Mouse (Mus musculus): ENCODE data around the gene Gla. TPM values are rescaled to one million over a fixed set of nuclear protein-coding genes. Genes with fewer than 3 reads are reported as not detected.

Gene Gla
- 0.50 and 4.1 TPM in 2 replicates for total RNA-seq (2014; rRNA removed; ENCODE audit: low replicate concordance)
- 1.5 and 1.8 TPM in 2 replicates for polyA plus RNA-seq (2015; fragmentation: Nextera tagmentation; extraction: Ambion mirVana)

DNA sequence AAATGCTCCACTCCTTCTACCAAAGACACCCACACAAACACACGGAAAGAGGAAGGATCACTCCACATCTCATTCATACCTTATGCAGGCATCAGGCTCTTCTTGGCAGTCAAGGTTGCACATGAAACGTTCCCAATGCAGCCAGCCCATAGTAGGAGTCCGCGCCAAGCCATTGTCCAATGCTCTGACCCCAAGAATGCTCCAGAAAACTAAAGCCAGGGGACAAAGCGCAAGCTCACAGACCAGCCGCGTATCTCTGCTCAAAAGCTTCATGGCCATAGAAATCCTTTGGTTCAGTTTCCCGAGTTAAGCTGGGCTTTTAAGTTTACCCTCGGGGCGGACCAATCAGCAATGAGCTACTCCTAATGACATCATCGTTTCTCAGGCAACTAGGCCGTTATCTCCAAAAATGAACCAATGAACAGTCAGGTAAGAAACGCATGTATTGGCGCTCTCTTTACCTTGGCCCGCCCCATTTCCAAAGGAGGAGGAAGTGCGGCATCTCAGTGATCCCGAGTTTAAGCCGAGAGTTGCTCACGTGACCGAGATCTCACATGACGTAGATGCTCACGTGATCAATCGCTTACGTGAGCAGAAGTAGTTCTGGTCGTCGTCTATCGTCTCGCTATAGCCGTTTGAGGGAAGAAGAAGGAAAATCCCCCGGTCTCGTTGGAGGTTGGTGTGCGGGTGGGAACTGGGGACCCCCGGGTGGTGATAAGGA is at the start of gene Gla, which contains the start of gene Hnrnph2:
TSS of gene Gla (minus strand) at position 467 of the 721 bp plus-strand sequence.
TSS of gene Hnrnph2 (plus strand) at position 521 of the 721 bp plus-strand sequence.
- ATAC-seq (ENCODE audit: insufficient read depth, low read depth): peak; percentile 97
- H3K27me3 ChIP-seq (ENCODE audit: control insufficient read depth, insufficient read depth, low read length): no peaks in the 10 kb centered on the region
- WGBS: 11% methylated on average over 33 of the region's 33 CpGs

DNA sequence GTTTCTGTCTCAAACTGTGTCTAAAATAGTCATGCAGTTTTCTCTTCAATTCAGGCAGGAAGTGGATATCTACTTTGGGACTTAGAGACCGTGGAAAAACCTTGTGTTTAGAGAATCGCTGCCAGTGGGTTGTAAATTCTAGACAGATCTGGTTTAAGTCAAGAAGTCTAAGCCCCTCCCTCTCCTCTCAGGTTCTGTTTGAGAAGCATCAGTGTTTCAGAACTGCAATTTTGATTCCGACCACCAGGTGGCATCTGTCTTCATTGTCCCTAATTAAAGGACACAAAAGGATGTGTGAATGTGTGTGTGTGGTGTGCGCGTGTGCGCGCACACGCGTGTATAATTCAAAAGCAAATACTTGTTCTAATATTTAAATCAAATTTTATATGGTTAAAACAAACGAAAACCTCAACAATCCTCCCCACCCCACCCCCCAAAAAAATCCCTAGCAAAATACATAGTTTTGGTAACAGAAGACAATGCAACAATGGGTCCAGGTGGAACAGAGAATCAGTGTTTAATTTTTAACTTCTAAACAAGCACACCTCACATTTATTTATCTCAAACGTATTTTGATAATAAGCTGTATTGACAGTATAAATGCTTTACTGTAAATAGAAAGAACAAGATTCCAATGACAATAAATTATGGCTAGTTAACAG is 47.2 kb upstream of the Gla start:
- H3K9me3 ChIP-seq (replicated peaks; ENCODE audit: control insufficient read depth, low read length): no peaks in the 10 kb centered on the region
- ATAC-seq (ENCODE audit: insufficient read depth, low read depth): peak; percentile 30; the same call in 1 of the 2 replicates
- H3K36me3 ChIP-seq (replicated peaks; ENCODE audit: control insufficient read depth, insufficient read depth, low read length): no peaks in the 10 kb centered on the region
- H3K4me2 ChIP-seq (ENCODE audit: low read depth, low read length): no peak overlapping the region
- TF ChIP-seq CTCF (IDR thresholded peaks at IDR 0.05; ENCODE audit: low read depth) (peak; percentile 67), EP300 (IDR thresholded peaks at IDR 0.05; ENCODE audit: low read depth) (no peak)
- no peak overlapping the region for H3K4me3 ChIP-seq (ENCODE audit: low read depth, low read length)
- H3K9ac ChIP-seq (replicated peaks; ENCODE audit: low read depth, low read length): no peak overlapping the region
- DNase-seq (ENCODE audit: low spot score): peak; percentile 78
- no peaks in the 10 kb centered on the region for H3K4me1 ChIP-seq (ENCODE audit: control insufficient read depth, insufficient read depth)
- WGBS: 21% methylated on average over 11 of the region's 11 CpGs
- H3K27ac ChIP-seq (ENCODE audit: low read depth): no peak overlapping the region
- H3K27me3 ChIP-seq (ENCODE audit: control insufficient read depth, insufficient read depth, low read length): no peaks in the 10 kb centered on the region

More for the DNA sequence above, at the start of gene Gla, which contains the start of gene Hnrnph2:
- H3K36me3 ChIP-seq (replicated peaks; ENCODE audit: control insufficient read depth, insufficient read depth, low read length): no peaks in the 10 kb centered on the region
- peak; percentile 95 for DNase-seq (ENCODE audit: low spot score)
- H3K9ac ChIP-seq (replicated peaks; ENCODE audit: low read depth, low read length): peak within 1 kb of the TSS; percentile 60
- H3K4me3 ChIP-seq (ENCODE audit: low read depth, low read length): peak within 1 kb of the TSS; percentile 51
- H3K4me2 ChIP-seq (ENCODE audit: low read depth, low read length): peak within 1 kb of the TSS; percentile 63
- H3K27ac ChIP-seq (ENCODE audit: low read depth): peak within 1 kb of the TSS; percentile 91
- no peaks in the 10 kb centered on the region for H3K9me3 ChIP-seq (replicated peaks; ENCODE audit: control insufficient read depth, low read length)
- H3K4me1 ChIP-seq (ENCODE audit: control insufficient read depth, insufficient read depth): no peaks in the 10 kb centered on the region
- TF ChIP-seq CTCF (IDR thresholded peaks at IDR 0.05; ENCODE audit: low read depth): no peak
- TF ChIP-seq EP300 (IDR thresholded peaks at IDR 0.05; ENCODE audit: low read depth): no peak

DNA sequence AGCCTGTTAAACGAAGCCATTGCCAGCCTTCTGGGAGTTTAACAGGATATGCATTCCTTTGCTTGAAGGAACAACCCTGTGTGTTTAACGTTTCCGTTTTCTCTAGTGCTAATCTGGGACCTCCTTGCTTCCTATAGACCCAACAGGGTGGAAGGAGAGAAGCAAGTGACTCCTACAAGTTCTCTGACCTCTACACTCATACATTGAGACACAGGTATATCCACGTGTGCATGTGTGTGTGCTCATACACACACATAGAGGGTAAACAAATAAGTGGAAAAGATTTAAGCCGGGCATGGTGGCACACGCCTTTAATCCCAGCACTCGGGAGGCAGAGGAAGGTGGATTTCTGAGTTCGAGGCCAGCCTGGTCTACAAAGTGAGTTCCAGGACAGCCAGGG is 46.5 kb upstream of the Gla start:
- H3K4me1 ChIP-seq (ENCODE audit: control insufficient read depth, insufficient read depth): no peaks in the 10 kb centered on the region
- no peak overlapping the region for H3K9ac ChIP-seq (replicated peaks; ENCODE audit: low read depth, low read length)
- DNase-seq (ENCODE audit: low spot score) (no peak), ATAC-seq (ENCODE audit: insufficient read depth, low read depth) (no peak)
- H3K9me3 ChIP-seq (replicated peaks; ENCODE audit: control insufficient read depth, low read length): no peaks in the 10 kb centered on the region
- WGBS: 58% methylated on average over 8 of the region's 8 CpGs
- H3K36me3 ChIP-seq (replicated peaks; ENCODE audit: control insufficient read depth, insufficient read depth, low read length): no peaks in the 10 kb centered on the region
- TF ChIP-seq EP300 (IDR thresholded peaks at IDR 0.05; ENCODE audit: low read depth) (no peak), CTCF (IDR thresholded peaks at IDR 0.05; ENCODE audit: low read depth) (no peak)
- peak overlapping the region; percentile 3; the same call in 1 of the 2 replicates for H3K27ac ChIP-seq (ENCODE audit: low read depth)
- no peak overlapping the region for H3K4me3 ChIP-seq (ENCODE audit: low read depth, low read length)
- no peak overlapping the region for H3K4me2 ChIP-seq (ENCODE audit: low read depth, low read length)
- H3K27me3 ChIP-seq (ENCODE audit: control insufficient read depth, insufficient read depth, low read length): no peaks in the 10 kb centered on the region

DNA sequence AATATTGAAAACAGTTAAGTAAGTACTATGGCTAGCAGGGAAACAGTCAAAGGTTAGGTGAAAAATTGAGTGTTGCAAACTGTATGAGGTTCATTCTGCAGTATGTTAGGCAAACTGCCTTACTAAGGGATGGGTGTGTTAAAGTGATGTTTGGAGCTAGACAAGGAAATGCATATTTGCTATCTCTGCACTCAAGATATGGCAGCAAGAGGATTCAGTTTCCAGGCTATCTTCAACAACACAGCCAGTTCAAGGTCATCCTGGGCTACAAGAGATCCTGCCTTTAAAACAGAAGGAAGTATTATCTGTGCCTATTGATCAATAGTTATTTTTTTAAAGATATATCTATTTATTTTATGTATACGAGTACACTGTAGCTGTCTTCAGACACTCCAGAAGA is 45.4 kb upstream of the Gla start:
- ATAC-seq (ENCODE audit: insufficient read depth, low read depth) (no peak), DNase-seq (ENCODE audit: low spot score) (no peak)
- Histone ChIP-seq H3K4me3 (ENCODE audit: low read depth, low read length) (no peak overlapping the region), H3K4me1 (ENCODE audit: control insufficient read depth, insufficient read depth) (no peaks in the 10 kb centered on the region), H3K36me3 (replicated peaks; ENCODE audit: control insufficient read depth, insufficient read depth, low read length) (no peaks in the 10 kb centered on the region), H3K4me2 (ENCODE audit: low read depth, low read length) (no peak overlapping the region), H3K9me3 (replicated peaks; ENCODE audit: control insufficient read depth, low read length) (no peaks in the 10 kb centered on the region), H3K27me3 (ENCODE audit: control insufficient read depth, insufficient read depth, low read length) (no peaks in the 10 kb centered on the region), H3K9ac (replicated peaks; ENCODE audit: low read depth, low read length) (no peak overlapping the region), H3K27ac (ENCODE audit: low read depth) (no peak overlapping the region)
- TF ChIP-seq EP300 (IDR thresholded peaks at IDR 0.05; ENCODE audit: low read depth): no peak
- no peak for TF ChIP-seq CTCF (IDR thresholded peaks at IDR 0.05; ENCODE audit: low read depth)
- 67% methylated on average over 1 of the region's 1 CpGs for WGBS

DNA sequence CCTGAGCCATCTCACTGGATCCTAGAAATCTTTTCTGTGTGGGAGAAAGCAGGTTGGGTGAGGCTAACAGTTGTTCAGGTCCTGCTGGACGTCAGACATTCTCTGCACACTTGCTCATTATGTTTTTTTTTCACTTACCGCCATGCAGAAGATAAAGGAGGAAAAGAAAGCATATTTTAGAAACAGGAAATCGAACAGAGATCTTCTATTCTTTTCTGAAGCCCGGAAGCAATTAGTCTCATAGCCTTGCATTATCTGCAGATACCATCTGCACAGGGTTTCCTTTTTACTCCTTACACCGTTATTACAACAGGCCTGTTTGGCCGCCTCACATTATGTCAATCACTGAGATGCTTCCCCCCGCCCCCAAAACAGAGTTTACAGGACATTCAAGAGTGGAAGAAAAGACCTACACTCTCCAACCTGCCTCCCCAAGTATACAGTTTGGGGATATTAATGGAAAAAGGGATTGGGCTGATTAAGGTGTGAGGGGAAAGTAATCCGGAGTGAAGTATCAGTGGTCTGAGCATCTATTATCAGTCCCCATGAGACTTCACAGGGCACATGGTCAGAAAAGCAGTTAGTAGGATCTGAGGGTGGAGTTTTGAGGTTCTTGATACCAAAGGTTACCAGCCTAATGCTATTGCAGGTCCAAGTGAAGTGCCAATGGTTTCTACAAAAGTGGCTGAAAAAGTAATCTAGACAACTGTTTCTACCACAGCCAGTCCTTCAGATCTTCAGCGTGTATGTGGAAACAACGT is 40.3 kb upstream of the Gla start:
- H3K36me3 ChIP-seq (replicated peaks; ENCODE audit: control insufficient read depth, insufficient read depth, low read length): no peaks in the 10 kb centered on the region
- H3K9ac ChIP-seq (replicated peaks; ENCODE audit: low read depth, low read length): no peak overlapping the region
- no peaks in the 10 kb centered on the region for H3K27me3 ChIP-seq (ENCODE audit: control insufficient read depth, insufficient read depth, low read length)
- no peak overlapping the region for H3K4me3 ChIP-seq (ENCODE audit: low read depth, low read length)
- TF ChIP-seq CTCF (IDR thresholded peaks at IDR 0.05; ENCODE audit: low read depth) (no peak), EP300 (IDR thresholded peaks at IDR 0.05; ENCODE audit: low read depth) (0 out of 2 replicates have a peak, but pooled peaks have one; percentile 61)
- H3K27ac ChIP-seq (ENCODE audit: low read depth): no peak overlapping the region
- H3K9me3 ChIP-seq (replicated peaks; ENCODE audit: control insufficient read depth, low read length): no peaks in the 10 kb centered on the region
- DNase-seq (ENCODE audit: low spot score): peak; percentile 9
- no peak overlapping the region for H3K4me2 ChIP-seq (ENCODE audit: low read depth, low read length)
- peak; percentile 36; the same call in 1 of the 2 replicates for ATAC-seq (ENCODE audit: insufficient read depth, low read depth)
- WGBS: 44% methylated on average over 10 of the region's 10 CpGs
- H3K4me1 ChIP-seq (ENCODE audit: control insufficient read depth, insufficient read depth): no peaks in the 10 kb centered on the region

Data from heart, postnatal 0 days (tissue).